Mouse (Mus musculus): ENCODE data around the gene Cfap61. TPM values are rescaled to one million over a fixed set of nuclear protein-coding genes. Genes with fewer than 3 reads are reported as not detected.

Cfap61 gene
- polyA plus RNA-seq, 1 experiment from 2014 or later = 5.0 TPM

DNA sequence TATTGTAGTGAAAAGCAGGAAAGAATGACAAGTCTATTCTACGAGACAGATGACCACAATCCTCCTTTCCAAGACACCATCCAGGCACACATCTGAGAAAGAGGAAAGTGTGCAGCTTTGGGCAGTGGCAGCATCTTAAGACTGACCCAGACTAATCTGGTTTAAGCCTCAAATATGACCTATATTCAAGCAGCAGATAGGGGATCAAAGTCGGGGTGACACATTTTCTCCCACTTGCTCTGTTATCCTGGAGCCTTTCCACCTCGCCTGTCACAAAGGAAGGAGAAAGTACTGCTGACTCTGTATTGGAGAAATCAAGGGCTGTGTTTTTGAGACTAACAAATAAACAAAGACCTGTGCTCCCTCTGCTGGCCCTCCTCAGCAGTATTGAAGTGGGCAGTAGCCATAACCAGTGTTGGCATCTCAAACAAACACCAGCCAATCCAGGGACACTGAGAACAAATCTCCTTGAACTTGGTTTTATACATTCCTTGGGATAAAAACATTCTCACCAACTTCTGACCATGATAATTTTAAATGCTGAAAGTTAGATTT, 321.8 kb downstream of the Cfap61 start:
- H3K4me3 ChIP-seq = no peak overlapping the region
- peaks cover 30% of the 10 kb centered on the region for H3K27me3 ChIP-seq (ENCODE audit: insufficient read depth, poor library complexity, severe bottlenecking)
- H3K4me1 ChIP-seq (replicated peaks) = peaks cover 44% of the 10 kb centered on the region
- H3K9me3 ChIP-seq = no peaks in the 10 kb centered on the region
- DNase-seq (ENCODE audit: low spot score) = no peak
- WGBS = 66% methylated on average over 3 of the region's 3 CpGs
- no peak overlapping the region for H3K27ac ChIP-seq
- H3K36me3 ChIP-seq = no peaks in the 10 kb centered on the region

DNA sequence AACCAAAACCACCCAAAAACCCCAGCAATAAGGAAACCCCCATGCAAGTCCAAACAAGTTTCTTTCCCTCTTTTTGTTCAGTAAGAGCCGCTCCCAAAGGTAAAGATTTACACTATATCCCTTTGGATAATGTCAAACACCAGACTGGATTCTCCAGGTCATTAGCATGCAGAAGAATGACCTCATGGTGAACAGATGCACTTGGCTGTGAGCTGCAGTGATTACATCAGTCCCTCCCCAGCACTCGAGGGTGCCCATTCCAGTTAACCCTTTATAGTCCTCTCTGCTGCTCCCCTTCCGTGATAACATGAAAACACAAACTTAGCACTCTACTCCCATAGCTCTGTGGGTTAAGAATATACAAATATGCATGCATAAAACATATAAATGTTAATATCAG, 322.5 kb downstream of the Cfap61 start:
- no peak for DNase-seq (ENCODE audit: low spot score)
- H3K4me3 ChIP-seq = no peak overlapping the region
- WGBS = 50% methylated on average over 3 of the region's 3 CpGs
- H3K9me3 ChIP-seq = no peaks in the 10 kb centered on the region
- peaks cover 35% of the 10 kb centered on the region for H3K27me3 ChIP-seq (ENCODE audit: insufficient read depth, poor library complexity, severe bottlenecking)
- peaks cover 50% of the 10 kb centered on the region for H3K4me1 ChIP-seq (replicated peaks)
- no peaks in the 10 kb centered on the region for H3K36me3 ChIP-seq
- H3K27ac ChIP-seq = no peak overlapping the region

DNA sequence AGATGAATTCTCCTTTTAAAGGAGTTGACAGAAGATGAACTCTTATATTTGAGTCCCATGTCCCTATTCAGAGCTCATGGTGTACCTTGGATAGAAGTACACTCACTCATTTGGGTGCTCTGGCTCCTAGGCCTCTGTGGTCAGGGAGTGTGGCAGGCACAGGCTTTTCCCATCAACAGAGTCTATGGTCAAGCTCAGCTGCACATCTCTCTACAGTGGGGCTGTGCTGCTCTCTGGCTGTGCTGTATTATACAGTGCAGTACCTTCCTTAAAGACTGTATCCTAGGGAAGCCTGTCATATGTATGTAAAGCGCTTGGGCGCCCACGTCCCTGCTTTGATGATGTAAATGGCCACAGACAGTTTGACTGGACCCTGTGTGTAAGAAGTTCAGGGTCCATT, 323.0 kb downstream of the Cfap61 start:
- peaks cover 32% of the 10 kb centered on the region for H3K27me3 ChIP-seq (ENCODE audit: insufficient read depth, poor library complexity, severe bottlenecking)
- no peak for DNase-seq (ENCODE audit: low spot score)
- no peaks in the 10 kb centered on the region for H3K36me3 ChIP-seq
- H3K27ac ChIP-seq = peak overlapping the region; percentile 50; the same call in 1 of the 2 replicates
- 80% methylated on average over 3 of the region's 3 CpGs for WGBS
- peaks cover 56% of the 10 kb centered on the region for H3K4me1 ChIP-seq (replicated peaks)
- no peak overlapping the region for H3K4me3 ChIP-seq
- no peaks in the 10 kb centered on the region for H3K9me3 ChIP-seq

DNA sequence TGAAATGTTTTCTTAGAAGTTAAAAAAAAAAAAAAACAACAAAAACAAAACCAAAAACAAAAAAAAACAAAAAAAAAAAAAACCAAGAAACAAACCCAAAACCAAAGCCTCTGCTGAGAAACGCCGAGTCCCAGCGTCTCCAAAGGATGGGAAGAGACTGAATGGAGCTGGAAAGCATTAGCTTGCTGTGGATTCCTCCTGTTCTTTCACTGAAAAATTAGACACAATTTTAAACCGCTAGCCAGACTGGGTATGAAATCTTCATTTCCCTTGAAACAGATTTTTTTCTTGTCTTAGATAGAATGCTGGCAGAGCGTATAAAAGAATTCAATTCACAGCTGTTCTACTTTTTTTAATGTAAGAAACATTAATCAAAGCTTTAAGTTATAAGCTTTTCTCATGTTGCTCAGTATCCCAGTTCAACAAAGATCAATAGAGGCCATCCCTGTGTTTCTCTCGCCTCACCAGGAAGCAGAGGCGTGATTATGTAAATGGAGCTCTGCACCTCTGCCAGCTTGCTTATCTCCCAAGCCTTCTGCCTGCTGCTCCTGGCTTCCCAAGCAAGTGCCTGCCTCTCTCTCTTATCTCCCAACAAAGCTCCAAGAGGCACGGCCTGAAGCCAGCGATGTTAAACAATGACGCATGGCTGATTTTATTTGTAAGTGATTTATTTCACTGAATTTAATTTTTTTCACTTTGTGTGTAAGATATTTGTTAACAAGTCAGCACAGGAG, 324.3 kb downstream of the Cfap61 start:
- H3K4me1 ChIP-seq (replicated peaks) = peaks cover 60% of the 10 kb centered on the region
- H3K27ac ChIP-seq = peak overlapping the region; percentile 47
- no peaks in the 10 kb centered on the region for H3K36me3 ChIP-seq
- WGBS = 24% methylated on average over 10 of the region's 10 CpGs
- peaks cover 44% of the 10 kb centered on the region for H3K27me3 ChIP-seq (ENCODE audit: insufficient read depth, poor library complexity, severe bottlenecking)
- H3K9me3 ChIP-seq = no peaks in the 10 kb centered on the region
- DNase-seq (ENCODE audit: low spot score) = no peak
- no peak overlapping the region for H3K4me3 ChIP-seq

DNA sequence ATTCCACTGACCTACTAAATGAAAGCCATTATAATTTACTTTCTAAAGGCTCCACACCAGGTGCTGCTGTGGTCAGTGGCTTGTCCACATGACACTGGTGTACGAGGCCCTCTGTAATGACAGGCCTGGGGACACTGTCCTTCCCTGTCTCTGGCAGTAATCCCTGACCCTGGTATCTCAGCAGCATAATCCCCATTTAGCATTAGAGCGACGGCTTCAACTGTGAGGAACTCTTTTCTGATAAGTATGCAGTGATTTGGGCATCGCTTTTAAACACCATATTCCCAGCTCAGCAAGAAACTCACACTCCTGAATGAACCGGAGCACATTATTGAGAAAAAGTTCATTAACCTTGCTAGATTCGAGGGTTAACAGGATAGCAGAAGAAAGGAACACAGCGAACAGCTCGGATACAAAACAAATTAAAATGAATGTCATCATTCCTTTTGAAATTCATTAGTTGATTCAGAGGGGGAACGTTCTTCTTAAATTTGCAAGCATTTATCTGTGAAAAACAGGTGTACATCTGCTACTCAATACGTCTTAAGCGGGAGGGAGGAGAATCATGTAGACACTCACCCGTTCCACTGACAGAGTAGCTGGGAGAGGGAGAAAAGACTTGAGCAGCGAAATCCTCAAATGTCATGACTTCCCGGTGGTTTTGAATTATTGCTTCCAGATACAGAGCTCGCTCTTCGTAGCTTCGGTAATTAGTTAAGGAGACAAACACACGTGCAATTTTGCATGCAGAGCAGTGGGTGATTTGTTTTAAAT, 325.4 kb downstream of the Cfap61 start:
- 51% methylated on average over 18 of the region's 18 CpGs for WGBS
- H3K27ac ChIP-seq = no peak overlapping the region
- no peak for DNase-seq (ENCODE audit: low spot score)

DNA sequence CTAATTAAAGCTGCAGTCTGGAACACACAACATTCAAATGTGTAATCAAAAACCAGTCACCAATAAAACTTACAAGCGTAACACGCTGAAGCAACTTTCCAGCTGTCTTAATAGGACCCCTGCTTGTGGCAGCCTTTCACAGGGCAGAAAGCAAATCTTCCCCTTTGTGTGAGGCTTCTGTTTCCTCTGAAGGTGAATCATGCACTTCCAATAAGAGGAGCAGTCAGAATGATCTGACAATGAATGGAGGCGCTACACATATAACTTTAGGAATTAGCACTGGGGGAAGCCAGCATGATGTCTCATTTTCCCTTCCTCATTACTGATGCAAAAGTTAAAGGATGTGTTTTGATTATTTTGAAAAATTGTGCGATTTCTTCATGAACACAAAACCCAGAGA, 326.6 kb downstream of the Cfap61 start:
- Histone ChIP-seq H3K9me3 (no peaks in the 10 kb centered on the region), H3K4me3 (no peak overlapping the region), H3K4me1 (replicated peaks) (peaks cover 60% of the 10 kb centered on the region), H3K27me3 (ENCODE audit: insufficient read depth, poor library complexity, severe bottlenecking) (peaks cover 66% of the 10 kb centered on the region), H3K27ac (no peak overlapping the region), H3K36me3 (no peaks in the 10 kb centered on the region)
- 63% methylated on average over 4 of the region's 4 CpGs for WGBS
- no peak for DNase-seq (ENCODE audit: low spot score)

More for the DNA sequence above, 325.4 kb downstream of the Cfap61 start:
- H3K27me3 ChIP-seq (ENCODE audit: insufficient read depth, poor library complexity, severe bottlenecking) = peaks cover 55% of the 10 kb centered on the region
- H3K4me1 ChIP-seq (replicated peaks) = peaks cover 60% of the 10 kb centered on the region
- H3K36me3 ChIP-seq = no peaks in the 10 kb centered on the region
- no peak overlapping the region for H3K4me3 ChIP-seq
- H3K9me3 ChIP-seq = no peaks in the 10 kb centered on the region

DNA sequence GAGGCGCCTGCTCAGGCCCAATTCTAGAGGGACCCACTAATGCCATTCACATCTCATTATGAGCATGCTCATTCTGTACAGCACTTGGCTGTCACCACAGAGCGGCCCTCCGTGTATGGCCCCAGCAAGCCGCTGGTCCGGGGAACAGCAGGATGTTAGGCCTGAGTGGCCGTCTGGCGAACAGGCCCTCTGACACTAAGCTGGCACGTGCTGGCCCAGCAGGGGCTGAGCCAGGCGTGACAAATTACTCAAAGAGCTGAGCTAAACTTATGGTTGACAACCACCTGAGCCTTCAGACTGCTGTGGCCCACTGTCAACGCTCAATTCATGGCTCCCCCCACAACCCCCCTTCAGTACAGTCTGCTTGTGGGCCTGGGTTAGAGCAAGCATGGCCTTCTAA, 327.6 kb downstream of the Cfap61 start:
- Histone ChIP-seq H3K4me3 (no peak overlapping the region), H3K9me3 (no peaks in the 10 kb centered on the region), H3K36me3 (no peaks in the 10 kb centered on the region), H3K4me1 (replicated peaks) (peaks cover 51% of the 10 kb centered on the region), H3K27ac (peak overlapping the region; percentile 56), H3K27me3 (ENCODE audit: insufficient read depth, poor library complexity, severe bottlenecking) (peaks cover 66% of the 10 kb centered on the region)
- WGBS = 14% methylated on average over 10 of the region's 10 CpGs
- DNase-seq (ENCODE audit: low spot score) = peak; percentile 64

DNA sequence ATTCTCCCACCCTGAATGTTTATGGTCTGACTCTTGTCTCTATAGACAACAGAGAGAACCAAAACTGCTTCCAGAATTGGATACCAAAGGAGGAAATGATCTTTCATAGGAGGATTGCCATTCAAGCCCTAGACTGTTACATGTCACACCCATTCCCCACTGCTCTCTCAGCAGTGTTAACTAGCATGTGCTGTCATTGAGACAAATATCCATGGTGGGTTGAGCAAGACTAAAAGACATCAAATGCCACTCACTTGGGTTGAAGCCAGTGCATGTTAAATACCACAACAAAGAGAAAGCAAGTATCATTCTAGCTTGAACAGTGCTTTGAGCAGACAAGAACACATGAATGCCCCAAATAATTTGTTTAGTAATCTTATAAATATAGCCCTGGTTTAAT, 328.4 kb downstream of the Cfap61 start:
- peaks cover 61% of the 10 kb centered on the region for H3K27me3 ChIP-seq (ENCODE audit: insufficient read depth, poor library complexity, severe bottlenecking)

More for the DNA sequence above, 328.4 kb downstream of the Cfap61 start:
- no peaks in the 10 kb centered on the region for H3K36me3 ChIP-seq
- peaks cover 46% of the 10 kb centered on the region for H3K4me1 ChIP-seq (replicated peaks)
- H3K9me3 ChIP-seq = no peaks in the 10 kb centered on the region
- H3K4me3 ChIP-seq = no peak overlapping the region
- no peak for DNase-seq (ENCODE audit: low spot score)
- H3K27ac ChIP-seq = no peak overlapping the region

Other genes with a start within 250 kb of the Cfap61 start
- 136 and 149 TPM in 2 replicates for gene Naa20, start 32.7 kb upstream of the Cfap61 start, polyA plus RNA-seq (2016; fragmentation: Nextera tagmentation; extraction: Ambion mirVana)
- 26.7 and 33.6 TPM in 2 replicates for gene Crnkl1, start 230 bp downstream of the Cfap61 start, polyA plus RNA-seq (2016; fragmentation: Nextera tagmentation; extraction: Ambion mirVana)

All from hindbrain, embryonic 10.5 days (tissue).